Mouse (Mus musculus): ENCODE results near the gene Akap8l. TPM values are rescaled to one million over a fixed set of nuclear protein-coding genes. Genes with fewer than 3 reads are reported as not detected.

Gene Akap8l
- total RNA-seq, 4 experiments from 2014 or later = 29.4 to 41.8 (median 37.5) TPM

DNA sequence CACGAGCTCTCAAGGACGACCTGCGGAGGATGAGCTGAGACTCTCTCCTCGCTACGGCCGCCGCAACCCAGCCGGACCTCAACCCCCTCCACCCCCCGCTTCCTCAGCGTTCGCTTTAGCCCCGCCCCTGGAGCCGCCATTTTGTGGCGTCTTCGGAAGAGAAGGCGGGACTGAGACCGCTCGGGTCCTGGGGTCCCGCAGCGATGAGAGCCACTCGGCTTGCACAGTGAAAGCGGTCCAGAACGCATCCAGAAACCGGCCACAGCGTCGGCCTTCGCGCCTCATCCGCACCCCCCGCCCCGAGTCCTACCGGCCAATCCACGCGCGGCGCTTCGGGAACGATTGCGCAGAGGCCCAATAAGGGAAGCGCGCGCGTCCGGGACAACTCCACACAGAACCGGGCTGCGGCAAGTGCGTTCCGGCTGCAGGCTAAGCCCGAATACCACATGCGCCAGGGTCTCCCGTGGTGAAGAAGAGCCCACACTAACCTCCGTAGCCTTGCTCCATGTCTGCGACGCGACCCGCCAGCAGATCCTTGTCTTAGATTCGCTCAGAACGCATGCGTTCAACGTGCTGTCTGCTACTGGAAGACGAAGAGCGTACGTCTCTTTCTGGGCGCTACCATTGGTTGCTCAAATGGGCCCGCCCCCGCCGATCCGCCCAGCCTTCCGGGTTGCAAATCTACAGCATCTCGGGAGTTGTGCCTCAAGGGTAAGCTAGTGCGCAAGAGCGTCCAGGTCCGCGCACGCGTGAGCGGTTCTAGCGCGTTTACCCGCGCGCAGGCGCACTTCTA lies 29.6 kb downstream of the Akap8l start, which contains the start of gene Akap8:
Gene Akap8, minus strand, starts transcription at position 642 of the 793 bp plus-strand sequence.
- DNase-seq (ENCODE audit: low spot score in 2 of 2) = peak; percentile 98

DNA sequence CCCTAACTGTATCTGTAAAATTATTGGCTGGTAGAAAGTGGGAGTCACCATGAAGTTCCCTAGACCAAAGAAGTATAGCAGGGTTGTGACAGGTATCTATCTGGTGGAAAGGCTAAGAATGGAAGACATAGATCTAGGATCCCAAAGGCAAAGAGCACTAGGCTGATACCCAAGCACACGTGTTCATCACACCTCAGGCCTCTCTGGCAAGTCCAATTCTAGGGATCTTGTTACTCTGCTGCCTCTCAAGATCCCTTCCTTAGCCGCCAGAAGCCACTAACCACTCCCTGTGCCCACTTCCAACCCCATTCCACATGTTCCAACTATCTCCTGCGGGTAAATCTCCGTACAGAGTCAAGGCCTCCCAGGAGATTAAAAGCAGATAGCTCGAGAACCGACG lies 30.5 kb downstream of the Akap8l start:
- DNase-seq (ENCODE audit: low spot score in 2 of 2) = no peak

DNA sequence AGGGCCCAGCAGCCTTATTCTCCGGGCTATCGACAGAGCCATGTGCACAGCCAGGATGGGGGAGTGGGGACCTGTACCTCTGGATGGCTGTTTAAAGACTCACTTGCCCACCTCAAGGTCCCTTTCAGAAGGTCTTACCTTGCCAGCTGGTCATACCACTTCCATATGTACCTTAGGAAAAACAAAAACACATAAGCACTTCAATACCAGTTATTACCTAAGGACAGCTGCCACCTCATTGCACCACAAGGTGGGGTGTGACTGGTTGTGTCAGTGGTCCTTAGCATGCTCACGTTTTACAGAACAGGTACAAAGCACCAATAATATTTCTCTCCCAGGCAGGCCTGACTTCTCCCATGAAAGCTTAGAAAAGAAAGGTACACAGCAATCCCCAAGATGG lies 32.7 kb downstream of the Akap8l start:
- DNase-seq (ENCODE audit: low spot score in 2 of 2) = no peak

DNA sequence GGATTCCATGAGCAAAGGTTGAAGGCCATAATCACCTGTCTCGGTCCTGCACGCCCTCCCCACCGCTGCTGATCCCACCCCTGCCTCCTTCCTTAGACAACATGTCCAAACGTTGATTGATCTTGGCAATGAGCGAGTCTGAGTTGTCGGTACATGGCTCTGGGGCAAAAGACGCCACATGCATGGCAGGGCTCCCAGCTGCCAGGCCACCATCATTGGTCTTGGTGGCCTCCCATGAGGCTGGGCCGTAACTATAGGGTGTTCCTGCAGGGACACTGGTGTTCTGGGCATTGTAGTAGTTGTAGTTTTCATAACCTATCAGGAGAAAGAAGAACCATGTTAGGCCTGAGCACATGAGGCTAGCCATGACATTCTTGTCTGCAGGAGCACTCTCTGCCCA lies 33.4 kb downstream of the Akap8l start:
- DNase-seq (ENCODE audit: low spot score in 2 of 2) = no peak

DNA sequence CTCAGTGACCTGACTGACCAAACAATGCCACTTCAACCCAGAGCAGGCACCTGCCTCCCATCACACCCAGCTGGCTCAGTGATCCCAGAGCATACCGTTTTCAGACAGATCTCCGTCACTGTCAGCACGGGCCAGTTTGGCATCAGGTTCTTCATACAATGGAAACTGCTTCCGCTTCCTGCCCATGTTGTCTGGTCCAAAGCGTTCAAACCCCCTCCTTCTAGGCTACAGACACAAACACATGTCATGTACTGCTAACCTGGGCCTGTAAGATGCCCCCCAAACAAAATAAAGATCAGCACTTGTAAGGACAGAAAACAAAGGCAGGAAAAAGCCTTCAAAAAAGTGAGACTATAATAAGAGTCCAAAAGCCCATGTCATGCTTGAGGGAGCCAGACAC lies 34.8 kb downstream of the Akap8l start:
- DNase-seq (ENCODE audit: low spot score in 2 of 2) = no peak

DNA sequence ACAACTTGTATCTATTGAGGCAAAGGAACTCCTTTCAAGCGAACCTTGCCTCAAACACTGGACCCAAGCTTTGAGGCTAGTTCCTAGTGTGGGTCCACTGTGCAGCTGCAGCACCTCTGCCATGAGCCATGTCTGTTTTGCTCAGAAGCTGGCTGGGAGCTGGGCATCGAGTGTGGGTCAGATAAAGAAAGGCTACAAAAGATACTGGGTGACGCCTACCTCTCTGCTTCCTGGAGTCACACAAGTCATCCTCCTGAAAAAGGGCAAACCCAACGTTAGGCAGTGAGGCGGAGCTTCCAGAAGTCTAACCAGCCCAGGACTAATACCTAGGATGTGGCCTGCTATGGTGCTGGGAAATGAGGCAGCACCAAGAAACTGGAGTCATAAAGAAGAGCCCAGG lies 36.5 kb downstream of the Akap8l start:
- no peak for DNase-seq (ENCODE audit: low spot score in 2 of 2)

DNA sequence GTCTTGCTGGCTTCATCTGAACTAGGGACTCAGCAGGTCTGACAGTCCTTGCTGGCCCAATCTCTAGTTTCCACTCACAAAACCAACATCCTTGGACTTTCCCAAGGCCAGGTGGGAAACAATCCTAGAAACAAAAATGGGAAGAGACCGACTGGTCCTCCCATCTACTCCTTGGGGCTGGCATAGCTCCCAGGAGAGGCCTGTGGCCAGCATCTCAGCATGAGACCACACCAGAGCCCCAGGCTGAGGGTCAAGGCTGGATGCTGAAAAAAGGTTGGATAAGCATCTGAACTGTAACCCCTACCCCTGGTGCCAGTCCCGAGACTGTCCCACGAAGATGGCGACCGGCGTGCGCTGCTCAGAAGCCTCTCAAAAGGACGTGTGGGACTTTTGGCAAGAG lies 37.6 kb downstream of the Akap8l start:
- DNase-seq (ENCODE audit: low spot score in 2 of 2) = no peak

DNA sequence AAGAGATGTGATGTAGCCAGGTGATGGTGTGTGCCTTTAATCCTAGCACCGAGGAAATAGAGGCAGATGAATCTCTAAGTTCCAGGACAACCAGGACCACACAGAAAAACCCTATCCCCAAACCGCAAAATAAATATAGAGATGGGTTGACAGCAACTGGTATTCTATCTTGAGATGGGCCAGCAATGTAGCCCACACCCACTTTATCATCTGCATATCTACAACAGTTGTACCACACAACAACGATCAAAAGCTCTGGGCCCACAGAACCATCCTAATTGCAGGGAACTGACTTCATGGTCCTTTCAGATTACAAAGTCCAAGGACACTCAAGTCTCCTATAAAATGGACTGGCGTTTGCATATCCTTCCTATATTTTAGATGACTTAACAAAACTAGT lies 42.4 kb downstream of the Akap8l start:
- no peak for DNase-seq (ENCODE audit: low spot score in 2 of 2)

DNA sequence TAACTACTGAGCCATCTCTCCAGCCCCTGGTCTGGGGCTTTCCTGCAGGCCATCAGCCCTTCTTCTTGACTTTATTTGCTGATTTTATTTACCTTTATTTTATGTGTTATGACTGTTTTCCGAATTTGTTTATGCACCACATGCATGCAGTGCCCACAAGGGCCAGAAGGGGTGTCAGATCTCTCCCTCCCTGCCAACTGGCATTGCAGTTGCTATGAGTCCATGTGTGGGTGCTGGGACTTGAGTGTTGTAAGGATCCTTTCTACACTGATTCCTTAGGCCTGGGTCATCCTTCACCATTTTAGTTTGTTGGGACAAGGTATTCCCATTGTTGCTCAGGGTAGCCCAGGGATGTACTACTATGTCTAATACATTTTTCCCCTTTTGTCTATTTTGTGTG lies 52.3 kb downstream of the Akap8l start:
- no peak for DNase-seq (ENCODE audit: low spot score in 2 of 2)

DNA sequence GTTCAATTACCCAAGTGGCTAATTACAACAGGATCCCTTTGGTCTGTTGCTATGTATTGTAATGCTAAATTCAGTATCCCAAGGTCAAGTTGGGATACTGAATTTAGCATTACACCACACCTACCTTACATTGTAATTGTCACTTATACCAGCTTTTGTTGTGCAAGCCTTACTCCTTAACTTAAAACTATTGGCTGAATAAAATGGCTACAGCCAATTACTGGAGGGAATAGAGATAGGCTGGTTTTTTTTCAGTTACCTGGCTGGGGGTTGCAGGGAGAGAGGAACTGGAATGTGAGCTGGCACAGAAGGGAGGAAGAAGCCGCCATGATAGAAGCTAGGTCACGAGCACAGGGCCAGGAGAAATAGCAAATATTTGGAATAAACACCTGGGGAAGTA lies 54.5 kb downstream of the Akap8l start:
- no peak for DNase-seq (ENCODE audit: low spot score in 2 of 2)

DNA sequence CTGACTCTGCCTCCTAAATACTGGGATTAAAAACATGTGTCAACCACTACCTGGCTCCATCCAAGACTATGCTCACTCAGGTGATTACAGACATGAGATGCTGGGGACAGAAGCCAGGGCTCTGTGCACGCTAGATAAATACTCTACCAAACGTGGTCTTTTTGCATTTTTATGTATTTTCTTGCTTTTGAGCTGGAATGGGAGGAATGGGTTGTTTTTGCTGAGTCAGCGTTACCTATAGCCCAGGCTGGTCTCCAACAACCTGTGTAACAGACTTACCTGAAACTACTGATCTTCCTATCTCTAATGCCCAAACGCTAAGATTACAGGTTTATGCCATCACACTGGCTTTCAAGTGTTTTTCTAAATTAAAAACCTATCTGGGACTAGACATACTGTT lies 55.2 kb downstream of the Akap8l start:
- no peak for DNase-seq (ENCODE audit: low spot score in 2 of 2)

DNA sequence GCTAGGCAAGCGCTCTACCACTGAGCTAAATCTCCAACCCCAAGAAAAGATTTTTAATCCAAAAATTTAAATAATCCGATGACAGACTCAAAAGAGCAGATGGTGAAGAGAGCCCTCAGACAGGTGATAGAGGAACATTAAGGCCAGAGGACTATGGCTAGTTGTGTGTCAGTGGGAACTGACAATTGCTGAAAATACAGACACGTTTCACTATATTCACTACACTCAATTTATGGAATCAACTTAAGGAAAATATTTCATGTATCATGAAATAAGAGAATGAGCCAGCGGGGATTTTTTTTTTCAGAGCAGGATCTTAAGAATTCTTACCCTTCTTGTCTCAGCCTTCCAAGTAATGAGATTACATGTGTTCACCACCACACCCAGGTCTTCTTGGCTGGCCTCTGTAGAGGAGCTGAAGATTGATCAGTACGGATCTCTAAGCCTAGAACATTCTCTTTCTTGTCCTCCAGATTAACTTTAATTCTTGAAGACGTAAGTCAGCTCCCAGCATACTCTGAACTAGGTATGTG lies 65.2 kb downstream of the Akap8l start:
- no peak for DNase-seq (ENCODE audit: low spot score in 2 of 2)

DNA sequence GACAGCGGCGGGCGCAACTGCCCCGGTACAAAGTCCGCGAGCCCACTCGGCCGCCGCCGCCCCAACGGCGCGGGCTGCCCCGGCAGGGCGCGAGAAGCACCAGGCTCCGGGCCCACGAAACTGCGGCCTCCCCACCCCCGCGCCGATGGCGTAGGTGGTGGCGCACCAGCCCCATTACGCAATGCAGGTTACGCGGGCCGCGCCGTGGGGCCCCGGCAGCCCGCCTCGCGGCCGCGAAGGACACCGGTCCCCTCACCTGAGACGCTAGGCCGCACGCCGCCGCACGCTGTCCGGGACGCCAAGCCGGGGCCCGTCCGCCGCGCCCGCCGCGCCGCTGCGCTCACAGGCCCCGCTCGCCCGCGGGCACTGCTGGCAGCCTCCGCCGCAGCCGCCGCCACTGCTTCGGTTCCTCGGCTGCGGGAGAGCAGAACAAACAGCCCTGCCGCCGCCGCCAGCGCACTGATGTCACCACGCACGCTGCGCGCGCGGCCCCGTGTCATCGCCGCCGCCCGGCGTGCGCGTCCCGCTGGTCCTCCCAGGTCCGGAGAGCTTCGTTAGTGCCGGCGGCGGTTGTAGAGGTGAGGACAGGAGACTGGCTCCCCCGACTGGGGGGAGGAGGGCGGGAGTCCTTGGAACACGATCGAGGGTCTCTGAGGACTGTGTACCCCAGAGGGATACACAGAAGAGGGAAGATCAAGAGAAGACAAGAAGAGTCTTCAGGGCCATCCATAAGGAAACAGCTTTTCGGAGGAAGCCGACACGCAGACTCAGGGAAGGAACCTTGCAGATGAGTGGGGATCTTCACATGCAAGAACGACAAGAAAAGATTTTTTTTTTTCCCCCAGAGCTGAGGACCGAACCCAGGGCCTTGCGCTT lies 65.9 kb downstream of the Akap8l start, which contains the start of gene Brd4:
Gene Brd4, minus strand, starts transcription at position 461 of the 876 bp plus-strand sequence.
- DNase-seq (ENCODE audit: low spot score in 2 of 2) = peak; percentile 84 to 86

DNA sequence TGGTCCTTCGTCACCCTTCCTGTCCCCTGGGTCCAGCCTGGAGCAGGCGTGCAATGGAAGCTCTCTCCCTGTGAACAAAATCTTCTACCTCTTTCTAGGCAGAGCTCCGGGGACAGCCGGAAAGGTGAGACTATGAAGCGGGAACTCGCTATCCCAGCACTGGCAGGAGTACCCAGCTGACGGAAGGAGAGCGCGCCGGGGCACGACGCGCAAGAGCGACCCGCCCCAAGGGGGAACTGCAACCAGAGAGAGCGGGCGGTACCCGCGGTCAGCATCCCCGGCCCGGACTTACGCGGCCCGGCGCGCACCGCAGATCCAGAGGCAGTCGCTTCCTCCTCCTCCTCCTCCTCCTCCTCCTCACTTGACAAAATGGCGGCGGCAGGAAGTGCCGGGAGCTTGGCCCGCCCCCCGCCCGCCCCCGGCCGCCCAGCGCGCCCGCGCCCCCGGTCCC lies 66.6 kb downstream of the Akap8l start:
- DNase-seq (ENCODE audit: low spot score in 2 of 2) = peak; percentile 8 to 17

DNA sequence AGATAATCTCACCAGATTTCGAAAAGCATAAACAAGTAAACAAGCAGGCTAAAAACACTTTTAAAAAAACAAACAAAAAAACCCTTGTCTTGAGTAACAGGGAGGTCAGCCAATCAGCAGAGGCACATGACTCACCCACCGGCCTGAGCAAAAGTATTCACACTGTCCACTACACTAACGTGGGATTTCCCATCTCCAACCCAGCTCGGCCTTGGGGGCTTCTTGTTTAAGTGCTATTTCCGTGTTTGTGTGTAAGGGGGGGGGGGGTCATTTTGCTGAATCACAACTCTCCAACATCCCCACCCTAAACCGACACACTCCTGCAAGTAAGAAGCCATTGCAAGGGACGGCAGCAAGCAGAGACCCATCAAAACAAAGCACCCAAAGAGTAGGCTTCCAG lies 67.1 kb downstream of the Akap8l start:
- DNase-seq (ENCODE audit: low spot score in 2 of 2) = no peak

DNA sequence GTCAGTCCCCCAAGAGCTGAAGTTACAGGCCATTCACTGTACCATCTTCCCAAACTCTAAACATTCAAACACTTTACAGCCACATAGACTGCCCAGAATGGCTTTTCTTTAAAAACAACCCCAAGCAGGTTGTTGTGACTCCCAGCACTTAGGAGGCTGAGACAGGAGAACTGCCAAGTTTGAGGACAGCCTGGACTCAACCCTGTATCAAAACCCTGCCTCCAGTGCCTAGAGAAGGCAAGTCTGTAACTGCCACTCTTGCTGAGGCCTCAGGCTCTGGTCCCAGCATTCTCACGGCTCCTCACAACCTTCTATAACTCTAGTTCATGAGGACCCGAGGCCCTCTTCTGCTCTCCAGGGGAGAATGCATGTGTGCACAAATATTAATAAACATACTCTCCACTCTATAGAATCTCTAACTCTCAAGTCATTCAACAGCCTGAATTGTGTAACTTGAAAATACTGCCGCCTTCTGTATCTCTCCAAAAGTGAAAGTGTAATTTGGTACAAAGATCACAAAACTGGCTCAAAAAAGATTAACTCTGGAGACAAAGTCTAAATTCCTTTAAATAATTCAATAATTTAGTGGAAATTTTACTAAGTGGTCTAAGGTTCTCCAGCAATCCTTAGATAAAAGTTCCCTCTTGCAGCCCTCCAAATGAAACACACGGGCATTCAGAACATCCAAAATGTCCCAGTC lies 68.6 kb downstream of the Akap8l start:
- no peak for DNase-seq (ENCODE audit: low spot score in 2 of 2)

DNA sequence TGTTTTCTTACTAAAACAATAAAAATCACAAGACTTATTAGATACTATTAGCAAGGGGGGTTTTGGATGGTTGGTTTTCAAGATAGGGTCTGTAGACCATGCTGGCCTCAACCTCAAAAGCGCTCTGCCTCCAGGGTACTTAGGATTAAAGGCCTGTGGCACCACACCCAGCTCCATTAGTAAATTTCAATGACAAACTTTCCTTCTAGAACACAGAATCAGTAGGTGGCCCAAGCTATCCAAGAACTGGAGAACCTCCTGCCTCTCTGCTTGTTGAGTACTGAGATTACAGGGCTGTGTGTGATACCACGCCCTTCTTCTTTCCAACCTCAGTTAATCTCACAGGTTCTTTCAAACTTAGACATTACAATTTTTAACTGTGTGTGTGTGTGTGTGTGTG lies 69.3 kb downstream of the Akap8l start:
- DNase-seq (ENCODE audit: low spot score in 2 of 2) = no peak

DNA sequence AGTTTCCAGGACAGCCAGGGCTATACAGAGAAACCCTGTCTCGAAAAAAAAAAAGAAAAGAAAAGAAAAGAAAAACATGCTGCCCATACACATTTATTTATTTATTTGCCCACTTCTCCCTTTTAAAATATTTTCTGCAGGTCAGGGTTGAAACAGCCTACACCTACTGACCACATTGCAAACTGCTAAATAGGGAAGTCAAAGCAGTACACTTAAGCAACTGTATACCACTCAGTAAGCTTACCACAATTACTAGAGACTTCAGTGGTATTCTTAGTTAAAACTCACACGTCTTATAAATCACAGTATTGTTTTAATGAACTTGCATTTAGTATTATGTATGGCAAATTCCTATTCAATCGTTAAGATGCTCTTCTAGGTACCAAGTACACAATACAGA lies 69.8 kb downstream of the Akap8l start:
- DNase-seq (ENCODE audit: low spot score in 2 of 2) = no peak

DNA sequence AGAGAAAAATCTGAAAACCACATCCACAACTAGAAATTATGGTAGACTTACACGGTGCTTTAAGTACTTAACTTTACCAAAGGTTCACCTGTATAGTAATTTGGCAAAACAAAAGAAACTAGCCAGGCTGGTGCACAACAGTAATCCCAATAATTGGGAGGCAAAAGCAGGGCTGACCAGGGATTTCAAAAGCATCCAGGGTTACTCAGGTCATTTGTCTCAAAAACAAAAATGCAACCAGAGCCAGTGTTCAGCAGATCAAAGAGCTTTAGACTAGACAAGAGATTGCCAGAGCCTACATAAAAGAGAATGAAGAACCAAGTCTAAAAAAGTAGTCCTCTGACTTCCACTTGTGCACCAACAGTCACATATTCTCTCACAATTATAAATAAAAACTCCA lies 73.2 kb downstream of the Akap8l start:
- no peak for DNase-seq (ENCODE audit: low spot score in 2 of 2)

DNA sequence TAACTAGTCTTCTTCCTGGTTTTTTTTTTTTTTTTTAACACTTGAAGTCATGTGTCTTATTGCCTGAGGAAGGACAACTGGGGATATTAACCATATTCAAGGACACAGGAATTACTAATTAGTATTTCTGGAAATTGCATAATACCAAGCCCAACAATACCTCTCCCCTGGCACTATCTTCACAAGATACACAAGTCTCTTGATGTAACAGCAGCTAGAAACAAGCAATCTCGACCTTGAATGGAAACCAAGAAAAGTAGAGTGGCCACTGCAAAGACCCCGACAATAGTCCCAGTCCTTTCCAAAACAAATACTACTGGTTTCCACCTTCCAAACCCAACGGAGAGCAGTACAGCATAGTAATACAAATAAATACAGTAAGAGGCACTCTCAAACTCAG lies 74.8 kb downstream of the Akap8l start:
- DNase-seq (ENCODE audit: low spot score in 2 of 2) = no peak

All from gastrocnemius, adult 8-10 months (tissue).